Mouse (Mus musculus) common myeloid progenitor, adult 5-6 weeks (primary cell): ENCODE measurements around the gene Rnasek. TPM values are rescaled to one million over a fixed set of nuclear protein-coding genes. Genes with fewer than 3 reads are reported as not detected.

ENCODE experiments used
- ATAC-seq: replicated peaks from 2 replicates; pipeline ENCODE4 v1.8.0; 2016; ENCODE audit warnings: low read depth, mild to moderate bottlenecking, moderate TSS enrichment, inconsistent platforms; ENCODE audit not compliant: poor library complexity, severe bottlenecking
- total RNA-seq: library from RNA; stranded (forward); fragments of 200-1000, 187-1606 nt; gene quantifications from 2 replicates; pipeline ENCODE4 v1.2.3, GENCODE M21; 2017

Rnasek gene
- total RNA-seq = 25.7 and 49.9 TPM in 2 replicates

- ATAC-seq = peak; percentile 43
These were observed at the start of gene Rnasek, which contains the start of gene Gm21988 for GRCm38 (mm10) chr11:70239541-70240279. Rnasek (minus strand) TSS chr11:70239842. Gm21988 (minus strand) TSS chr11:70239830.

- peak; percentile 63; the same call in 1 of the 2 replicates for ATAC-seq
These were observed 49.6 kb upstream of the Rnasek start for GRCm38 (mm10) chr11:70289236-70289635.

GRCm38 (mm10) chr11:70288102-70288501 lies 48.5 kb upstream of the Rnasek start:
- ATAC-seq = no peak

DNA sequence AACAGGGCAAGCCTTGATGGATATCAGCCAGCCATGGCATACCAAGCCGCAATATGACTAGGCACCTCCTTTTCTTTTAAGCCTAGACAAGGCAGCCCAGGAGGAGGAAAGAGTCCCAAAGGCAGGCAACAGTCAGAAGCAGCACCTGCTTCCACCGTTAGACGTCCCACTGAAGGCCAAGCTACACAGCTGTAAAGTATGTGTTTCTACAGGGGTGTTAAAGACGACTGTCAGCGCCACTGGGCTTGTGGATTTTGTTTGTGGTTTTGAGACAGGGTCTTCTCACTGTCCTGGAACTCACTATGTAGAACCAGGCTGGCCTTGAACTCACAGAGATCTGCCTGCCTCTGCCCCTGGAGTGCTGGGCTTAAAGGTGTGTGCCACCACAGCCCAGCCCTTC lies 46.0 kb upstream of the Rnasek start:
- ATAC-seq = no peak

GRCm38 (mm10) chr11:70284757-70285156 lies 45.1 kb upstream of the Rnasek start:
- no peak for ATAC-seq

GRCm38 (mm10) chr11:70283666-70284065 lies 44.0 kb upstream of the Rnasek start:
- no peak for ATAC-seq

DNA sequence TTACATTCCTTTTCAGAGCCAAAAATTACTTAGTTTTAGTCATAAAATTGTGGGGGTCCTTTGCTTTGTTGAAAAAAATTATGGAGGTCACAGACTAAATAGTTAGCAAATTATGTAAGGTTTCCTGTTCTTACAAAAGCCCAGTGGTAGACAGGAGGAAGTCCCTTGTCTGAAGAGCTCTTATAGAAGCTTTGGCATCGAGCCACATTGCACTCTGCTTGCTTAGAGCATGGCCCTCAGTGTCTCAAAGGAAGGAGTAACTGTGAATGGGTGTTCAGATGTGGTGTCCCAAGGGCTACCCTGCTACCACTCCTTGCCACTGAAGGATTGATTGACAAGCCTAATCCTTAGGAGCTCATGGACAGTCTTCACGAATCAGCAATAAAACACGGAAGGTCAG lies 40.8 kb upstream of the Rnasek start:
- ATAC-seq = peak; percentile 84

DNA sequence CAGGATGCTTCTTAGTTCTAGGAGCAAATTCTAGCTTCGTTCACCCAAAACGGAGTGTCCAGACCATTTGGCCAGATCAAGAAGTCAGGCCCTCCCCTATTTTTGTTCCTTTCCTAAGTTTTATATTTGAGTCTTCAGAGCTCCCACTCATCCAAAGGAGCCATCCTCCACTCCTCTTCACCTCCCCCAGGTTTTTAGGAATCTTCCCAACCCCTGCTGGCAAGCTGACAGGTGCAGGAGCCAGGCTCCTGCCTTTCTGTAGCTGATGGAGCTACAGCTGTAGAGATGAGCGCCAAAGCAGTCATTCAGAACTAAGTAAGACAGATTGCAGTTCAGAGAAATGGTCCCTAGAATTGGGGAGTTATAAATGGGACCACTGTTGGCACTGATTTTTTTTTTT lies 39.3 kb upstream of the Rnasek start:
- ATAC-seq = no peak

- ATAC-seq = no peak
These were observed 32.0 kb upstream of the Rnasek start for GRCm38 (mm10) chr11:70271641-70272040.

DNA sequence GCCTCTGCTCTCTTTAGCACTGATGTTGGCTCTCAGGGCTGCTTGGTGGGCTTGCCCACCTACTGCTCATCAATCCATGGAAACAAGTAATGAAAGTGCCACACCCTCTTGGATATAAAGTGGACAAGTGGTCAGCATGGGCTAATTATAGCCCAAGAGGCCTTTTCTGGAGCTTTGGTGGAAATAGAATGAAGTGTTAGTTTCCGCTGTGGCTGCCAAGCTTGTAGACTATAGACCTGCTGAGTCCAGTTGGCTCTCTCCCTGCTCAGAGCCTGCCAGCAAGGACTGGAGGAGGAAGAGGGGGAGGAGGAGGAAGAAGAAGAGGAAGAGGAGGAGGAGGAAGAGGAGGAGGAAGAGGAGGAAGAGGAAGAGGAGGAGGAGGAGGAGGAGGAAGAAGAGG lies 26.8 kb upstream of the Rnasek start:
- no peak for ATAC-seq

GRCm38 (mm10) chr11:70265819-70266218 lies 26.2 kb upstream of the Rnasek start:
- no peak for ATAC-seq

DNA sequence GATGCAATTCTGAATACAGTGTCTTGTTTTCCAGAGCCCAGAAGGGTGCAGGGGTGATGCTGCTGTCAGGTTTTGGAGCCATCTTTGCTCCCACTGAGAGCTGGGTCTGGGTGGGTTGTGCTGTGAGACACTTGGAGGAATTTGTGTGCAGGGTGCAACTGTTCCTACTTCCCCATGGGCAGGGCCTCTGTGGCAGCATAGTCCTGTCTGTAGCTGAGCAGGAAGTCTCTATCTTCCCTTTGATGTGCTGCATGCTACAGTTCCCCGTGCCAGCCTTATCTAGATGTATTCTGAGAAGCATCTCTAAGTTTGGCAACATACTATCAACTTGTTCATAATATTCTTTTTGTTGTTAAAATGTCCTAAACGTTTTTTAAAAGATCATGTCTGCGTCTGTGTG lies 25.6 kb upstream of the Rnasek start:
- no peak for ATAC-seq

DNA sequence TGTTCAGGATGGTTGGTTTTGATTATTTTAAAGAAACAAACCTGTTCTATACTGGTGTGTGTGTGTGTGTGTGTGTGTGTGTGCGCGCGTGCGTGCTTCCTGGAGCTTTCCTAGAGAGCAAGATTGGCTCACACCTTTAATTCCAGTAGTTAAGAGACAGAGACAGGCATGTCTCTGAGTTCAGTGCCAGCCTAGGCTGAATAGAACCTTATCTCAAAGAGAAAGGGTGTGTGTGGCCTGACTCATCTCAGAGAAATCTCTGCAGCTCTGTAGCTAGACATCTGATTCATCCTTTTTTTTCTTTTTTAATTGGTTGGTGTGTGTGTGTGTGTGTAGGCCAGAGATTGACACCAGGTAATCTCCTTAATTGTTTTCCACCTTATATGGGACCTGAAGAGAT lies 19.4 kb upstream of the Rnasek start:
- no peak for ATAC-seq

GRCm38 (mm10) chr11:70254931-70255531 lies 15.4 kb upstream of the Rnasek start, which contains the start of gene Alox12:
Alox12 (minus strand) TSS chr11:70255353.
- ATAC-seq = peak; percentile 40; the same call in 1 of the 2 replicates

GRCm38 (mm10) chr11:70254337-70254736 lies 14.7 kb upstream of the Rnasek start:
- peak; percentile 28; the same call in 1 of the 2 replicates for ATAC-seq

GRCm38 (mm10) chr11:70251853-70252252 lies 12.2 kb upstream of the Rnasek start:
- ATAC-seq = no peak

DNA sequence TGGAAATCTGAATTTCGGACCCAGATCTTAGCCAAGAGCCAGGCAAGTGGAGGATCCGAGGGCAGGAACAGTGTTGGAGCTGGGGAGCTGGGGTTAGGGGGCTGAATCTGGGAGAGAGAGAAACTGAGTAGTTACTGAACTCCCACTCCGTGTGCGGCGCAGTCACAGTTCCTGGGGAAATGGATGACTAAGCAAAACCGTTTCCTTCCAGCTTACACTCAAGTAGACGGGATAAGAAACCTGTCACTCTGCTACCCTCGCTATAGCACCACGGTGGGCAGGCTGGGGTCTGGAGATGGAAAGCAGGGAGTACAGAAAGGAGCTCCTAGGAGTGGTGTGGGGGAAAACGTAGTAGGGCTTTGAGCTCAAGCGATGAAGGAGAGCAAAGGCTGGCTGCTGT lies 10.5 kb upstream of the Rnasek start:
- 0 out of 2 replicates have a peak, but pooled peaks have one; percentile 27 for ATAC-seq

DNA sequence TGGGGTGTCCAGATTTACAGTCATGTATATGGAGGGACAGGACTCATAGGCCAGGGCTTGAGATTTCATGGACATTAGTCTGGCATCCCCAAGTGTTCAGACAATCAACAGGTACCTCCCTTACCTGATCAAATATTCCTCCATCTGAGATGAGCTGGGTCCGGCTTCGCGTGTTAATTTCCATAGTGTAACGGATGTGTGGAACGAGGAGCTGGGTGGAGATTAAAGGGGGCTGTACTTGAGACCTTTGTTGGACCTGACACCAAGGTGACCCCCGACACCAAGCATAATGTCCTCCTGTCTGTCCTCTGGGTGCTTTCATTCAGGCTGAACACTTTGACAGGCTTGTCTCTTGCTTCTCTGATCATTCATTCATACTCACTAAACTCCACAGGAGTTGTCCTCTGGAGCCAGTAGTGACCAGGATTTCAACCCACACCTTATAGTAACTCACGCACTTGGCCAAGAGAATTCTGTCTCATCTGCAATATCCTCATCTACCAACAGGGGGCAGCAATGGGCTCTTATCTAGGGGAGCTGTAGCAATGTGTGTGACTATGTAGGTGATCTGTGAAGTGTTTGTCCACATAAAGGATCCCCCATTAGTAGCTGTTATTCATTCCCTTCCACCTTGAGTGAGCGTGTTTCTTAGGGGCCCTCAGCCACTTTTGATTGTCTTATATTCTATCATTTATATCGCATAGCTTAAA lies 7.6 kb upstream of the Rnasek start:
- peak; percentile 67 for ATAC-seq

GRCm38 (mm10) chr11:70242591-70242990 lies 2.9 kb upstream of the Rnasek start:
- no peak for ATAC-seq

- ATAC-seq = no peak
These were observed 826 bp downstream of the Rnasek start for GRCm38 (mm10) chr11:70238591-70239440.
